Mouse (Mus musculus) frontal cortex, postnatal 10 days (tissue): ENCODE data around the gene Iqgap2.

ENCODE experiments used
- DNase-seq, 2 experiments: peaks; one replicate each; pipeline ENCODE4 v3.0.0; 2022; ENCODE audit warnings: low spot score in 2 of 2, mixed read lengths in 1 of 2

Iqgap2 gene

DNA sequence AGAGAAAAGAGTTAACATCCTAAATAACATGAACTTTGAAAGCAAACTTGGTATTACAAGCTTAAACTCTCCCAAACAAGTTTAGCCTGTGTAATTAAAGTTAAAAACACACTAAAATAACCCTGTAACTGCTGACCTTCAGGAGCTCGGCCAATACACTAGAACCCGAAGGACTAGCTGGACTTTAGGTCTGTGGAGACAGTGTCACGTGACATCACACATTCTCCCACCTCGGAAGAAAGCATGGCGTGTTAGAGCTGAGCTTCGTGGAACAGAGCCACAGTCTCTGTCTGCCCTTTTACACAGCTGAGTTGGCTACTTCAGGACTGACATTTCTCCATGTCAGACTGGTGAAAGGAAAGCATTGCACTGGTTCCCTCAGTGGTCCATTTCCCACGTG, 4.3 kb downstream of the Iqgap2 start:
- no peak for DNase-seq

- DNase-seq: no peak
Measured at GRCm38 (mm10) chr13:95884455-95884854, 7.3 kb downstream of the Iqgap2 start.

DNA sequence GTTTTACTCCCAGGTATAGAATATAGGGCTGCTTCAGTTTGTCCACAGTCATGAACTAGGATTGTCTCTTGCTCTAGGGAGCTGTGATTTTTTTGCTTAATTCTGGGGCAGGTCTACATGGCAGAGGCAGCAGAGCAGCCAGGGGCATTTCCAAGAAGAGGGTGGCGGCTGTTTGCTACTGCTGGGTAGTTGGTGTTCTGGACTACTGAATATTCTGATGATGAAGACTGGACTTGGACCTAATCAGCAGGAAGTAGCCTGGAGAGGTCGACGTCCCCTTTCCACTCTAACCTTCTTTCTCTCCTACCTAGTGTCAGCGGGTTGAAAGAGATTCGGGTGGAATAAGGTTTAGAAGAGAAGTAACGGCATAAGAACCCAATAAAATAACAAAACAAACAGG, 9.7 kb downstream of the Iqgap2 start:
- DNase-seq: no peak

- DNase-seq: no peak
Measured at GRCm38 (mm10) chr13:95881427-95881826, 10.3 kb downstream of the Iqgap2 start.

DNA sequence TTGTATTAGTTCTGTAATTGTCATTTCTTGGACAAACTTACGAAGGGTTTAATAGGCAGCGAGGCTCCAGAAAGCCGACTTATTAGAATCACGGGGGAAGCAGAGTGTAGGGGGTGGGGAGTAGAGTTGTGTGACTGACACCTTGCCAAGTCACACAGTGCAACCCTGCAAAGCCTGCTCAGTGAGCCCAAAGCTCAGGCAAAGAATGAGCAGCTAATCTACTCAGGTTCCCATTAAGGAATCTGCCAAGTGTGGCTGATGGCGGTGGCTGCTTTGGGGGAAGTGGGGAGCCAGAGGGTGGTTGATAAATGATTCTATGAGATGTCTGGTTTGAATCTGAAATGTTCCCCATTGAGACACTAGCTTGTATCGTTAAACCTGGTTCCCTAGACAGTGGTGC, 11.1 kb downstream of the Iqgap2 start:
- DNase-seq: no peak

GRCm38 (mm10) chr13:95871993-95872392, 19.7 kb downstream of the Iqgap2 start:
- DNase-seq: peak in 1 of 2 experiments; percentile 27

DNA sequence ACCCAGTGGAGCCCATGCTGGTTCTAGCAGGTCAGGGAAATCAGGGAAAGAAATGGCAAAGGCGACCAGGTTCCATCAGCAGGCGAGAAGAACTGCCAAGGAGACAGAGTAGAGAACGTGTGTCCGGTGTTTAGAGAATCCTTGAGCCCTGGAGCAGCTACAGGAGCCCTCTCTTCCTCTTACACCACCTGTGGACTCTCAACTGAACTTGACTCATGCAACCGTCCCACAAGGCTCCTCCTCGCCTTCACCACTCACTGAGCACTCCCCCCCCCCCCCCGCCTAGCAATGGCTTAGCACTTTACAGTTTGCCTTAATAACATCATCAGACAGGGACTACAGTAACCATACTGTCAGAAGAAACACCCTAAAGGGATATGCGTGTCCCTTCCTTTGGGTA, 21.1 kb downstream of the Iqgap2 start:
- DNase-seq: no peak

DNA sequence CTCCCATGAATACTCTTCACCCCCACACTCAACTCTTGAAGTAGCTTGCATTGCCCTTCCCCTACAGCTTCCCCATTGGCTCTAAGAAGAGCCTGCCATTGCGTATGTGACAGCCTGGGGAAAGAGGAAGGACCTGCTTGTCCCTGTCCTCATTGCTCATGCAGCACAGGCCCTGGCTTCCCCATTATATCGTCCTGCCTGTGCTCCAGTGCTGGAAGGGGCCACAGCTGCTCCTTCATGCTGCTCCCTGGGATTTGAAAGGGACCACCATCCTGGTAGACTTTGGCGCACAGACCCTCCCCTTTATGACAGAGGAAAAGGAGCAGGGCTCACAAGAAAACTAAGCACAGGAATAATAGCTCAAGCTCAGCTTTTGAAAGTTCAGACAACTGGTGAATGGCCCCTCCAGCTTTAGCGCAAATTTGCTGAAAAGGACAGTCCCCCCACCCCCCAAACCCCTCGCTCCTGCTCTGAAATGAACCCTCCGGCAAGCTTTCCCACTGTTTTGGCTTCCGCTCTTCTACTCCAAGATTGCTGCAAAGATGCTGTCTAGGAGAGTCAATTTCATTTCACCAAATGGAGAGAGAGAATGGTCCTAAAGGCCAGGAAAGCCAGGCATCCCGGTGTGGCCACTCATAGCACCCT, 22.7 kb downstream of the Iqgap2 start:
- no peak for DNase-seq

DNA sequence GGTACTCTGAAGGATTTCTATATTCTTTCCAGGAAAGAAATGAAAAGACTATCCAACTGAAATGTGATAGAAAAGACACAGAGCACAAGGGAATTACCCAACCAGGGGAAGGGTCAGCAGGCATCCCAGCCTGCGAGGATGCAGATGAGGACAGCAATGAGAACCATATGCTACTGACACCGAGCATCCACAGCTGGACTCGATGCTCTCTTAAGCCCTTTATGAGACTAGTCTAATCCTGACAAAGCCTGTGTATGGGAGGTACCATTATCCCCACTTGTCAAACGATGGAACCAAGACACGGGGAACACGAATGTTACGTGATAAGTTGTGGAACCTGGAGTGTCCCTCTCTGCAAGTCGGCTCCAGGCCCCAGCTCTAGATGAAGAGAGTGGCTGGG, 29.5 kb downstream of the Iqgap2 start:
- DNase-seq: no peak

DNA sequence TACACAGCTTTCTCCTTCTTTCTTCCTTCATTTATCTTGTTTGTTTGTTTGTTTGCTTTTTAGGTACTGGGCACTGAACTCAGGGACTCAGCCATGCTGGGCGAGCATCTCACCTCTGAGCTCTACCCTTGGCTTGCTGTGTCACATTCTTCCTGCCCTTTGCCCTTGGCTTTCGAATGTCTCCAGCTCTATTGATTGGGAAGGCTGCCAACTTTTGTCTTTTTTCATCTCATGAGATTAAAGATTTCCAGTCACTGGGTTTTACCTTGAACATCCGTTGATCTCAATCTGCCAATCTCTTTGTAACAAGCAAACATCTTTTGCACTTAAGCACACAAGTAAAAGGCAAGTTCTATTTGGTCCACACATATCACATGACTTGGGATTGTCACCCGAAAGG, 32.5 kb downstream of the Iqgap2 start:
- DNase-seq: no peak

DNA sequence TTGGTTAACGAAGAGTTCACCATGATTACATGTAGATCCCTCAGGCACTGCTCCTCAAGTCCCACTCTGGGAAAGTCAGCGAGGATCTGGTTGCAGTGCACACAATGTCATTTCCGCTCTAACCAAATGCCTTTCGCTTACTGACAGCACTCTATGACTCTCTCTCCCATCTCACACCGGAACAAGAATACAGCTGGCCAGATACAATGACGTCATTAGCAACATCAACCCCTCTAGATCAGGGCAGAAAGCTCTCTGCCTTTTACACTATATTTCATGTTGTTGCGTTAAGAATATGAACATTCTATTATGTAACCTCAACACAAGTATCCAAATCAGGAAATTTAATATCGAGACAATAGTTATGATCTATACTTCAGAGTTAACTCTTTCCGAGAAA, 32.9 kb downstream of the Iqgap2 start:
- no peak for DNase-seq

DNA sequence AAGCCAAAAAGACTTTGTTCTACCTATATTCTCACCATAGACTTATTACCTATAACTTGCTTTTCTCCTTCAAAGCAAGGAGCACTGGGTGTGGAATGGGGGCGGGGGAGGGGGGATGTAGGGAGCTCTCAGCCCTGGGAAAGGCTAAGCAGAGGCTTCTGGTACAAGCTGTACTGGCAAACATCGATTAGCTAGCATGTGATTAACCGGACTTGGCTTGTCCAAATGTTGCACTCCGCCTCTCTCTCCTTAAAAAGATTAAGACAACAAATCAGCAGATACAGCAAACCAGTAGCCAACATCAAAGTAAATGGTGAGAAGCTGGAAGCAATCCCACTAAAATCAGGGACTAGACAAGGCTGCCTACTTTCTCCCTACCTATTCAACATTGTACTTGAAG, 36.2 kb downstream of the Iqgap2 start:
- DNase-seq: no peak

DNA sequence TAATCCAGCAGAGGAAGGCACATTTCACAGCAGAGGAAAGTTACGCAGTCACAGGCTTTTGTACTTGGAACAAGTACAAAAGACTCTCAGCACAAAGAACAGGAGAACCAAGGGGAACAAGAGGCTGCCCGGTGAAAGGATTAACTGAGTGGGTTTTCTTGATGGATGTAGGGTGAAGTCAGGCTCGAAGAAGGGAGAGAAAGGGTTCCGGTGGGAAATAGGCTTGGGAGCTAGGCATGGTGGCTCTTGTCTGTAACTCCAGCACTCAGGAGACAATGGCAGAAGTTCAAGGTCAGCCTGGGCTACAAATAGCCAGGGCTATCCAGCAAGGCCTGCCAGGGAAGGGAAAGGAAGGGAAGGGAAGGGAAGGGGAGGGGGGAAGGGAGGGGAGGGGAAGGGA, 40.1 kb downstream of the Iqgap2 start:
- DNase-seq: no peak

- no peak for DNase-seq
Measured at GRCm38 (mm10) chr13:95850451-95850850, 41.3 kb downstream of the Iqgap2 start.

DNA sequence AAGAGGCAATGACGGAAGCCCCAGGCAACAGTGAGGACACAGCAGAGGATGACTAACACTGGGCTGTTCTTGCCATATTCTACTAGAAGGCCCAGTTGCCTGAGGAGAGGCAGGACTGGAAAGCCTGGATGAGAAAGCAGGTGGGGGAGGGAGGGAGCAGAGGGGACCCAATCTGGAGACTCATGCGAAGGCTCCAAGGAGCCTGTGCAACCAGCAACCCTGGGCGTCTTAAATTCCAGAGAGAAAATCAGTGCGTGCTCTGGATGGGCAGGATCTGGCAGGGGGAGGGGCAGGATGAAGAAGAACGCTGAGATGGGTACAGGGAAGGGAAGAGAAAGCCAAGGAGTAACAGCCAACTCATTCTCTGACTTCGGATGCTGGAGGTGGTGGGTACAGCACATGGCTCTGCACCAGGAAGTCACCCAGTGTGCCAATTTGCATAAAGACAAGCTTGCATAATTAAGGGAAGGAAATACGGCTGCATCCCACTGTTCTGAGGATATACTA, 42.2 kb downstream of the Iqgap2 start:
- peak in 1 of 2 experiments; percentile 20 for DNase-seq

DNA sequence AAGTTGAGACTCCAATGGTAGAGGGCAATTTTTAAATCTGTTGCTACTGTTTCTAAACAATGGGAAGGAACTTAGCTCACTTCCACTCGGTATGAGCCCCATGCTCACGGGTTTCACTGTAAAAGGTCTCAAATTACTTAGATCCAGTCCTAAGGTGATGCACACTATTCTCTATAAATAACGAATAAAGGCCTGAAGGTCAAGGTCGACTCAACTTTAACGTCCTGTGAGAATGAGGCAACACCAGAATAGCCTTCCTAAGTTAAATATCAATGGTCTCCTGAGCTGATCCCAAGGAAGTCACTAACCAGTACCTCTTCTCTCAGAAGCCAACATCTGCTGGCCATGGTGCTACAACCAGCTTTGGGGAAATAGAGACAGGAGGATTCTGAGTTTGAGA, 45.4 kb downstream of the Iqgap2 start:
- no peak for DNase-seq

DNA sequence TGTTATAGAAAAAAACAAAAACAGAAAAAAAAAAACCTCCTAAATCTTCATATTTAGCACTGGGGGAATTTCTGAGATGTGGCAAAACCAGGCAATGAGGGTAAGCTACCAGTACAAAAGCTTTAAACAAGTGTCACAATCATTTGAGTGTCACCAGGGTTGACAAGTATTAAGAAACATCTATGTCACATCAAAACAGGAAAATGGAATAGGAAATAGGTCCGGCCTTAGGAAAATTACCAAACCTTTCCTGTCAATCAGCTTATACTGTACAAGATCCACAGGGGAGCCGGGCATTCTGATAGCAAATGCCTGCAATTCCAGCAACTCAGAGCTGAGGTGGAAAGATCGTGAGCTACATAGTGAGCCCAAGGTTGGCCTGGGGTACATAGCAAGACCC, 46.8 kb downstream of the Iqgap2 start:
- DNase-seq: no peak

DNA sequence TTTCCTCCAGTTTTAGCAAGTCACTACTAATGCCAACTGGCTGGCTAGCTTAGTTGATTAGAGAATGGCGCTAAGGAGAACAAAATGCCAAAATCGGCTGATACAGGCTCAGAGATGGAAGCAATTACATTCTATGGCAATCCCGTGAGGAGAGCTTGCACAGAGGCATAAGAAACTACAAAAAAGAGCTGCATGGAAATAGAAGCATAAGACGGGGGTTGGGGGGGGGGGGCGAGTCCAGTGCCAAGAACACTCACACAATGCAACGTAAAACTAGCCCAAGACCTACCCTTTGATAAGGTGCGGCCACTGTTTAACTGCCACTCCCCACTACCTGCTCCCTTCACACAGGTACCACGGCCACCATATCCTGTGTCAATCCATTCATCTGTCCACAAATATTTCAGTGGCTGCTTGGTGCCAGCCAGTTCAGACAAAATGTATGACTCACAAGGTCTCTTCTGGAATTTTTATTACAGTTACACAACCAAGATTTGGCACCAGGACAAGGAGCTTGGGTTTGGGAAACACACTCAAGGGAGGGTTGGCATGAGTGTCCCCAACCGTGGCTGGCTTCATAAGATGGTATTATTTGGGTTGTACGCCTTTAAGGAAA, 48.2 kb downstream of the Iqgap2 start:
- DNase-seq: no peak

DNA sequence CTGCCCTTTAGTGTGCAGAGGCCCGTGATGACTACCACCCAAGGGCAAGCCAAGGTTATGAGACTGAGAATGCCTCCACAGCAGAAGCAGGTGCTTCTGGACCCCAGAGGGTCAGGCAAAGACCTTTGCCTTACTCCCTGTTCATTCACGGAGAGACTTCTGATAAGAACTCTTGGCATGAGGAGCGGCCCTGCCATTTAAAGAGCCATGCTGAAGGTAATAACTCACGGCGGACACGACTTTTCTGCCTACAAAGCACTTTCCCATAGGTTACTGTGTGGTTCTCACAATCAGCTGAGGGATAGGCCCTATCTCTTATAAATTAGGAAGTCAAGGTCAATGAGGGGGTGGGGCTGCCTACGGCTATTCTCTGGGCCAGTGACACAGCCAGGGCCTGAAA, 48.9 kb downstream of the Iqgap2 start:
- DNase-seq: no peak

DNA sequence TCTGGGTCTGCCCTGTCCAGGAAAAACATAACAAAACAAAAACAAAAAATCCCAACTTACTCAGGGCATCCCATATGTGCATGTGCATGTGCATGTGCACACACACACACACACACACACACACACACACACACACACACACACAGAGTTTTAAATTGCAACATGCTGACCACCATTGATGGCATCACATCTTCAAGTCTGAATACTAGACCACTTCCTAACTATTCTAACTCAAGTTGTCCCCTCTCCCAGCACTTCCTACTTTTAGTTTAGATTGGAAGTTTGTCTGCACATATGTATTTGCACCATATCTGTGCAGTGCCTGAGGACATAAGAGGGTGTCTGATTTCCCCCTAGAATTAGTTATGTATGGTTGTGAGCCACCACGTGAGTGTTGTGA, 49.8 kb downstream of the Iqgap2 start:
- DNase-seq: no peak

GRCm38 (mm10) chr13:95836944-95837343, 54.8 kb downstream of the Iqgap2 start:
- no peak for DNase-seq

DNA sequence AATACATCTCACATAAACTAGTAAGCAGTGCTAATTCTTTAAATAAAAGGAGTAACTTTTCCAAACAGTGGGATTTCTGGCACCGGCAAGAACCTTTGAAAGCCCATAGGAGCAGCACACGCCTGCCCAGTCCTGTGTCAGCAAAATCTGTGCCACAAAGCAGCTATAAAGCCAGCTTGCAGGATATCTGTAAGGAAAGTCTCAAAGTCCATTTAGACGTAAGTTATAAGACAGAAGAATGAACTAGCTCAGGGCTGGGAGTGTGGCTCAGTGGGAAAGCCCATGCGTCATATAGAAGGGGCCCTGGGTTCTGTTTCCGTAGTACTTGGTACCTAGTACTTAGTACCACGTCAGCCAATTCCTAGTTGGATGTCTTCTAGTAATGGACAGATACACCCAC, 58.2 kb downstream of the Iqgap2 start:
- DNase-seq: no peak

DNA sequence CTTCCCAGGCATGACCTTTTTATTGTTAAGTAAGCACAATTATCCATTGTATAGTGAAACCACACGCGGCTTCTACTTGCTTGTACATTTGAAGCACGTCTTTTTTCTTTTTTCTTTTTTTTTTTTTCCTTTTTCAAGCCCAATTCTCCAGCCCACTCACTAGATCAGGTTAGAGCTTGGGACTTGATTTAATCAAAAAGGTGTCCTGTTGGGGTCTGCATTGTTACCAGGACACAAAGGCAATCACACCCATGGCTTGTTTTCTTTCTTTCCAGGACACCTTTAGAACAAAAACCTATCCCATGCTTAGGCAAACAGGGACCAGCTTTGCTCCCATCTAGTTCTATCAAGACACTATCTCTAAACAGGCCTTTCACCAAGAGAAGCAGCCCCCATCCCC, 59.0 kb downstream of the Iqgap2 start:
- no peak for DNase-seq

GRCm38 (mm10) chr13:95831760-95832159, 60.0 kb downstream of the Iqgap2 start:
- DNase-seq: no peak
